Mouse (Mus musculus): Measurements from ENCODE around the gene Zbtb8b. TPM values are rescaled to one million over a fixed set of nuclear protein-coding genes. Genes with fewer than 3 reads are reported as not detected.

Zbtb8b gene
- polyA plus RNA-seq, 2 experiments: 0.87 to 1.3 TPM

GRCm38 (mm10) chr4:129394089-129394870 is 46.4 kb downstream of the Zbtb8b start:
- WGBS: 40% methylated on average over 12 of the region's 12 CpGs
- H3K27me3 ChIP-seq (ENCODE audit: control insufficient read depth, insufficient read depth, low read length): no peaks in the 10 kb centered on the region
- ATAC-seq (ENCODE audit: low FRiP score, low read depth) (no peak), DNase-seq (ENCODE audit: low spot score) (no peak)
- no peak for TF ChIP-seq POLR2A (IDR thresholded peaks at IDR 0.05; ENCODE audit: borderline replicate concordance, extremely low read depth, insufficient read depth, insufficient read length)
- H3K36me3 ChIP-seq (ENCODE audit: control insufficient read depth, insufficient read depth, low read length): no peaks in the 10 kb centered on the region
- H3K9ac ChIP-seq (ENCODE audit: low read depth, low read length, severe bottlenecking): no peak overlapping the region
- no peaks in the 10 kb centered on the region for H3K9me3 ChIP-seq (ENCODE audit: control insufficient read depth, low read length)
- H3K4me3 ChIP-seq (replicated peaks; ENCODE audit: low read length): no peak overlapping the region
- H3K4me2 ChIP-seq (replicated peaks; ENCODE audit: low read depth, low read length, severe bottlenecking): no peak overlapping the region
- H3K27ac ChIP-seq (replicated peaks; ENCODE audit: low read depth, low read length): no peak overlapping the region
- no peaks in the 10 kb centered on the region for H3K4me1 ChIP-seq (ENCODE audit: control insufficient read depth, insufficient read depth, low read length)

GRCm38 (mm10) chr4:129390936-129391557 is 49.6 kb downstream of the Zbtb8b start:
- no peak overlapping the region for H3K27ac ChIP-seq (replicated peaks; ENCODE audit: low read depth, low read length)
- 85% methylated on average over 7 of the region's 7 CpGs for WGBS
- ATAC-seq (ENCODE audit: low FRiP score, low read depth): no peak

GRCm38 (mm10) chr4:129390216-129390743 is 50.4 kb downstream of the Zbtb8b start:
- Histone ChIP-seq H3K4me2 (replicated peaks; ENCODE audit: low read depth, low read length, severe bottlenecking) (no peak overlapping the region), H3K4me1 (ENCODE audit: control insufficient read depth, insufficient read depth, low read length) (no peaks in the 10 kb centered on the region), H3K36me3 (ENCODE audit: control insufficient read depth, insufficient read depth, low read length) (no peaks in the 10 kb centered on the region), H3K9ac (ENCODE audit: low read depth, low read length, severe bottlenecking) (no peak overlapping the region), H3K27me3 (ENCODE audit: control insufficient read depth, insufficient read depth, low read length) (no peaks in the 10 kb centered on the region), H3K27ac (replicated peaks; ENCODE audit: low read depth, low read length) (no peak overlapping the region), H3K4me3 (replicated peaks; ENCODE audit: low read length) (no peak overlapping the region), H3K9me3 (ENCODE audit: control insufficient read depth, low read length) (no peaks in the 10 kb centered on the region)
- no peak for DNase-seq (ENCODE audit: low spot score)
- no peak for ATAC-seq (ENCODE audit: low FRiP score, low read depth)
- WGBS: 85% methylated on average over 13 of the region's 14 CpGs
- no peak for TF ChIP-seq POLR2A (IDR thresholded peaks at IDR 0.05; ENCODE audit: borderline replicate concordance, extremely low read depth, insufficient read depth, insufficient read length)

More at GRCm38 (mm10) chr4:129390936-129391557, 49.6 kb downstream of the Zbtb8b start:
- no peak overlapping the region for H3K4me3 ChIP-seq (replicated peaks; ENCODE audit: low read length)
- no peaks in the 10 kb centered on the region for H3K27me3 ChIP-seq (ENCODE audit: control insufficient read depth, insufficient read depth, low read length)
- no peaks in the 10 kb centered on the region for H3K36me3 ChIP-seq (ENCODE audit: control insufficient read depth, insufficient read depth, low read length)
- H3K4me1 ChIP-seq (ENCODE audit: control insufficient read depth, insufficient read depth, low read length): no peaks in the 10 kb centered on the region
- no peak overlapping the region for H3K9ac ChIP-seq (ENCODE audit: low read depth, low read length, severe bottlenecking)
- no peak overlapping the region for H3K4me2 ChIP-seq (replicated peaks; ENCODE audit: low read depth, low read length, severe bottlenecking)
- no peaks in the 10 kb centered on the region for H3K9me3 ChIP-seq (ENCODE audit: control insufficient read depth, low read length)
- no peak for DNase-seq (ENCODE audit: low spot score)
- TF ChIP-seq POLR2A (IDR thresholded peaks at IDR 0.05; ENCODE audit: borderline replicate concordance, extremely low read depth, insufficient read depth, insufficient read length): no peak

GRCm38 (mm10) chr4:129388404-129388803 is 52.2 kb downstream of the Zbtb8b start:
- no peaks in the 10 kb centered on the region for H3K27me3 ChIP-seq (ENCODE audit: control insufficient read depth, insufficient read depth, low read length)
- H3K4me2 ChIP-seq (replicated peaks; ENCODE audit: low read depth, low read length, severe bottlenecking): no peak overlapping the region
- H3K36me3 ChIP-seq (ENCODE audit: control insufficient read depth, insufficient read depth, low read length): no peaks in the 10 kb centered on the region
- no peak overlapping the region for H3K27ac ChIP-seq (replicated peaks; ENCODE audit: low read depth, low read length)
- no peaks in the 10 kb centered on the region for H3K9me3 ChIP-seq (ENCODE audit: control insufficient read depth, low read length)
- ATAC-seq (ENCODE audit: low FRiP score, low read depth) (no peak), DNase-seq (ENCODE audit: low spot score) (no peak)
- no peak overlapping the region for H3K9ac ChIP-seq (ENCODE audit: low read depth, low read length, severe bottlenecking)
- WGBS: 80% methylated on average over 5 of the region's 5 CpGs
- no peak for TF ChIP-seq POLR2A (IDR thresholded peaks at IDR 0.05; ENCODE audit: borderline replicate concordance, extremely low read depth, insufficient read depth, insufficient read length)
- no peak overlapping the region for H3K4me3 ChIP-seq (replicated peaks; ENCODE audit: low read length)
- H3K4me1 ChIP-seq (ENCODE audit: control insufficient read depth, insufficient read depth, low read length): no peaks in the 10 kb centered on the region

GRCm38 (mm10) chr4:129386989-129387388 is 53.7 kb downstream of the Zbtb8b start:
- Histone ChIP-seq H3K4me2 (replicated peaks; ENCODE audit: low read depth, low read length, severe bottlenecking) (no peak overlapping the region), H3K4me1 (ENCODE audit: control insufficient read depth, insufficient read depth, low read length) (no peaks in the 10 kb centered on the region), H3K27me3 (ENCODE audit: control insufficient read depth, insufficient read depth, low read length) (no peaks in the 10 kb centered on the region), H3K9me3 (ENCODE audit: control insufficient read depth, low read length) (no peaks in the 10 kb centered on the region), H3K9ac (ENCODE audit: low read depth, low read length, severe bottlenecking) (no peak overlapping the region), H3K36me3 (ENCODE audit: control insufficient read depth, insufficient read depth, low read length) (no peaks in the 10 kb centered on the region), H3K4me3 (replicated peaks; ENCODE audit: low read length) (no peak overlapping the region), H3K27ac (replicated peaks; ENCODE audit: low read depth, low read length) (no peak overlapping the region)
- DNase-seq (ENCODE audit: low spot score): no peak
- 59% methylated on average over 1 of the region's 2 CpGs for WGBS
- TF ChIP-seq POLR2A (IDR thresholded peaks at IDR 0.05; ENCODE audit: borderline replicate concordance, extremely low read depth, insufficient read depth, insufficient read length): no peak
- no peak for ATAC-seq (ENCODE audit: low FRiP score, low read depth)

All from limb, embryonic 14.5 days (tissue).